Mouse (Mus musculus) bone marrow, adult 2 months (tissue): ENCODE results near the gene Adgrl1.

ENCODE experiments used
- CTCF ChIP-seq: fragments of 200-500 bp; IDR thresholded peaks from 2 replicates; pipeline ENCODE4 v1.5.1; 2011; ENCODE audit warnings: low read length, control low read depth; ENCODE audit not compliant: control insufficient read depth, insufficient read depth
- POLR2A ChIP-seq: fragments of 200-500 bp; IDR thresholded peaks from 2 replicates; pipeline ENCODE4 v1.6.1; 2011; ENCODE audit warnings: low read depth, mild to moderate bottlenecking, control low read depth, low read length, borderline replicate concordance; ENCODE audit not compliant: control insufficient read depth

DNA sequence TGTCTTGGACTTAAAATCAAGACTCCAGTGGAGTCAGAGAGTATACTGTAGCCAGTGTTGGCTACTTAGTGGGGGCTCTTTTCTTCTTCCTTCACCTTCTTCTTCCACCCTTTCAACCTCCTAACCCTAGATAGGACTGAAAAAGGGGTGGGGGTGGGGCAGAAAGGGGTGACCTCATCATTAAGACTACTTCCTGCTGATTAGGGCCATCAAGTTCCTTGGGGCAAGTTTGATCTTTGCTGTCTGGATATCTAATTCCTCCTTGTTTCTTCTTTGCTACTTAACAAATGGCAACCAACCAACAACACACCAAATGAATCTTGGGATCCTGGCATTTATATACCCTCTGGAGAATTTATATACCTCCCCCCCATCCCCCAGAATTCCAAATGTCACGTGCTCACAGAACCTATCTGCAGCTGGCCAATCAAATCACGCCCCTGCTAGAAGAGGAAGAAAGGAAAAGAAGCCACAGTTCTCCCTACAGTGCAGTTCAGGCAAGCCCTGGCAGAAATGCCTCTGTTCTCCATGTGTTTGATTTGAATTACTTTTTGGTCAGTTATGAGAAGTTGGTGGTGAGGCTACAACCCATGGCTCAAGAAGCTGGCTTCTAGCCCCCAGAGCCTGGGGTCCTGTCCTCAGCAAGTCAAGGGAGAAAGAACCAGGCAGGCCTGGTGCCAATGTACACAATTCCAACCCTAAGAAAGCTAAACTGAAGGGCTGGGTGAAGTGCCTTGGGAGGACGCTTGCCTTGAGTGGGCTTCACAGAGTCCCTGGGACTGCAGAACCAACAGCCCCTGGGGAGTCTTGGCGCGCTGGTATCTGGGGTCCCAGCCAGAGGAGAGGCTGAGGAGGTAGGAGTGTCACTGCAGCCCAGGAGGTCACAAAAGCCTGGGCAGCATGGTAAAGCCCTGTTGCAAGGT lies 12.2 kb downstream of the Adgrl1 start:
- TF ChIP-seq POLR2A (no peak), CTCF (no peak)
